Mouse (Mus musculus): ENCODE data around the gene Sap30bp. TPM values are rescaled to one million over a fixed set of nuclear protein-coding genes. Genes with fewer than 3 reads are reported as not detected.

Sap30bp gene
- polyA plus RNA-seq, 1 experiment: 53.5 TPM

DNA sequence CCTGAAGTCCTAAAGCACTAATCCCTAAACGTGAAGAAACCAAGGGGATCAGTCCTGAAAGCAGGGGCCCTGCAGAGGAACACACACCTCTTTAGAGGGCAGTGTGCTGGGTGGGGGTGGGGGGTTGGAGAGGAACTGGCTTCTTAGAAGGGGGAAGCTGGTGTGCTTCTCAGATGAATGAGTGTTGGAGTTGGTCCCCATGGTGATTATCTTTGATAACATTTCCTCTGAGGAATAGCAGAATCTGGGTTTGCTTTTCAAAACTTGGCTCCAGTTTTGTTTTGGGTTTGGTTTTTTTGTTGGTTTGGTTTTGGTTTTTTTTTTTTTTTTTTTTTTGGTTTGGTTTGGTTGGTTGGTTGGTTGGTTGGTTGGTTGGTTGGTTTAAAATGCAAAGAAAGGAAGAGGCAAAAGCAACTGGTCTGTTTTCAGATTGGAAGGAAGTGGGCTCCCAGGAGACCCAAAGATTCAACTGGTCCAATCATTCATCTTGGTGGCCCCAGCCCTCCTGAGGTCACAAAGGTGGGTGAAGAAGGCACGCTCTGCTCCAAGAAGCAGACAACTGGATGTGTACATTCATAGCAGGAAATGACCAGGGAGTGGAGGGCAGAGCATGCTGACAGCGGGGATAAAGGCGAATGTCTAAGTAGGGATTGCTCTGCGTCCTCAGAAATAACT is 35.8 kb downstream of the Sap30bp start:
- no peak overlapping the region for H3K4me3 ChIP-seq (replicated peaks; ENCODE audit: insufficient read depth, low read depth, low read length)
- WGBS: 73% methylated on average over 5 of the region's 5 CpGs
- no peak for TF ChIP-seq POLR2A (IDR thresholded peaks at IDR 0.05; ENCODE audit: borderline replicate concordance, insufficient read depth, low read length)
- no peak for TF ChIP-seq CTCF (IDR thresholded peaks at IDR 0.05; ENCODE audit: borderline replicate concordance, insufficient read depth, low read depth, low read length)
- no peaks in the 10 kb centered on the region for H3K4me1 ChIP-seq (ENCODE audit: control insufficient read depth, insufficient read depth, low read length)
- DNase-seq: no peak
- H3K27me3 ChIP-seq (ENCODE audit: control insufficient read depth, insufficient read depth, low read length): no peaks in the 10 kb centered on the region
- H3K27ac ChIP-seq (ENCODE audit: insufficient read depth, low read length): no peak overlapping the region

DNA sequence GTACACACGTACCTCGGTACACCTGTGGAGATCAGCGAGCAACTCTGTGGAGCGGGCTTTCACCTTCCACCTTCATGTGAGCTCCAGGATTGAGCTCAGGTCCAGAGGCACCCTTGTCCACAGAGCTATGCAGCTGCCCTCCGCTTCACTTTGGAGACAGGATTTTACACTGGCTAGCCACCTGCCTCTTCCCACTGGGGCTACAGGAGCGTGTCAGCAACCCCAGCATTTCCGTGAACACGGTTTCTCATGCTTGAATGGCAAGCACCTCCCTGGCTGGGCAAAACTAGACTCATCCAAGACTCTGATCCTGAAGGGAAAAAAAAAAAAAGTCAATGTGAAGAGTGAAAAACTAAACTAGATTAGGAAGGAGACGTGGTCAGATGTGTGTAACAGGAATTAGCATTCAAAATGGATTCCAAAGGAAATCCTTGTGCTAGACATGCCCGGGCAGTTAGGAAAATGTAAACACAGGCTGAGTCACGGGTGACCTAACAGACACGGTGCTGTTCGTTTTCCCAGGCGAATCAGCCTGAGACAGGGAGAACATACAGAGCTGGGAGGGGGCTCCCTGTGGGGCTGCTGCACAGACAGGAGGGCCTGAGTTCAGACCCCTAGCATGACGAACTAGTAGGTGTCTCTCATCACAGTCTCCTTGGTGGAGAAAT is 37.1 kb downstream of the Sap30bp start:
- WGBS: 54% methylated on average over 15 of the region's 15 CpGs
- Histone ChIP-seq H3K27me3 (ENCODE audit: control insufficient read depth, insufficient read depth, low read length) (0 out of 2 replicates have a peak, but pooled peaks cover 2% of the 10 kb centered on the region), H3K4me3 (replicated peaks; ENCODE audit: insufficient read depth, low read depth, low read length) (no peak overlapping the region), H3K27ac (ENCODE audit: insufficient read depth, low read length) (no peak overlapping the region), H3K4me1 (ENCODE audit: control insufficient read depth, insufficient read depth, low read length) (no peaks in the 10 kb centered on the region)
- TF ChIP-seq POLR2A (IDR thresholded peaks at IDR 0.05; ENCODE audit: borderline replicate concordance, insufficient read depth, low read length) (no peak), CTCF (IDR thresholded peaks at IDR 0.05; ENCODE audit: borderline replicate concordance, insufficient read depth, low read depth, low read length) (no peak)
- DNase-seq: no peak

DNA sequence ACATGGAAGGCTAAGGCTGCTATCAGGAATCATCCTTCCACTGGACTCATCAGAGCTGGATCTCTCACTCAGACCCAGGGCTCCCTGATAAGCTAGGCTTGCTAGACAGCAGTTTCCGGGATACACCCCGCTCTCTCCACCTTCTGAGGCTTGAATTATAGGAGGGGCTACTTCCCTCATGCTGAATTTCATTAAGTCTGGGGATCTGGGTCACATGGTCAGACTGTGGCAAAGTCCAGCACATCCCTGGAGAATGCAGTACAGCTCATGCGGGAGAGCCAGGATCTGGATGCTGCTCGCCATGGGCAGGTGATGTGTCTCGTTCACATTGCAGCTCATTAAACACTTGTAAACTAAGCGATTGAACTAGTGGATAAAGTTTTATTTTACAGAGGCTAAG is 37.9 kb downstream of the Sap30bp start:
- TF ChIP-seq CTCF (IDR thresholded peaks at IDR 0.05; ENCODE audit: borderline replicate concordance, insufficient read depth, low read depth, low read length) (no peak), POLR2A (IDR thresholded peaks at IDR 0.05; ENCODE audit: borderline replicate concordance, insufficient read depth, low read length) (no peak)
- no peak for DNase-seq
- WGBS: 75% methylated on average over 6 of the region's 6 CpGs

DNA sequence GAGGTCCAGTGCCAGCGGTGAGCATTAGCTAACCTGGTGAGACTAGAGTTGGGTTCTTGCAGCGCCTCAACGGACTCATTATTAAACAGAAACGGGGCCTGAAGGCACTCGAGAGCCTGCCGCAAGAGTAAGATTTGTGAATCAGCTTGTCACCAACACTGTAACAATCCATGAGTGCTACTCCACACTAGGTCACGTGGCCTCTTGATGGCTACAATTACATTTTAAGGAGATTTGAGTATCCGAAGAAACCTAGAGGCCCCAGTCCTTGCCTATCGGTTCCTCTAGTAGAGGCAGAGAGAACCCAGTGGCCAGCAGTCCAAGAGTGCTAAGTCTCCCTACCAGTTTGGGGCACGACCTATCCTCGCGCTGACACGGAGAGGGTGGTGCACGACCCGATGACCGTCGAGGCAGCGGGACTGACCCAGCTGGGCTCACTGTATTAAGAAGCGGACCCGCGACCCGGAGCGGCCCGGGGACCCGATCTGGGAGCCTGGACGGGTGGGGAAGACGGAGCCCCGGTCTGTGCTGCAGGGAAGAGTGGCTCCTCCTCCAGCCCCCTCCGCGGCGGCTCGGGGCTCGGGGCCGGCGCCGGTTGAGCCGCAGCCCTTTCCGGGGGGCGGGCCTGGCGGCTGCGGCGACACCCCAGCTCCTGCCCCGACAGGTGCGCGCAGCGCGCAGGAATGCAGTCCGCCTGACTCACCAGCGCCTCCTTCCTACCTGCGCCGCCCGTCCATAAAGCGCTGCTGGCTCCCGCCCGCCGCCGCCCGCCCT is 41.4 kb downstream of the Sap30bp start, which contains the start of gene Itgb4:
Itgb4 (plus strand) TSS at position 401 of the 774 bp plus-strand sequence.
- Histone ChIP-seq H3K4me1 (ENCODE audit: control insufficient read depth, insufficient read depth, low read length) (no peaks in the 10 kb centered on the region), H3K4me3 (replicated peaks; ENCODE audit: insufficient read depth, low read depth, low read length) (no peak within 1 kb of the TSS), H3K27me3 (ENCODE audit: control insufficient read depth, insufficient read depth, low read length) (0 out of 2 replicates have a peak, but pooled peaks cover 2% of the 10 kb centered on the region), H3K27ac (ENCODE audit: insufficient read depth, low read length) (no peak within 1 kb of the TSS)
- 11% methylated on average over 57 of the region's 58 CpGs for WGBS
- TF ChIP-seq CTCF (IDR thresholded peaks at IDR 0.05; ENCODE audit: borderline replicate concordance, insufficient read depth, low read depth, low read length) (0 out of 2 replicates have a peak, but pooled peaks have one; percentile 2), POLR2A (IDR thresholded peaks at IDR 0.05; ENCODE audit: borderline replicate concordance, insufficient read depth, low read length) (no peak)
- DNase-seq: peak in 1 of 2 experiments; percentile 25

More for the DNA sequence above, 37.9 kb downstream of the Sap30bp start:
- no peak overlapping the region for H3K27ac ChIP-seq (ENCODE audit: insufficient read depth, low read length)
- no peak overlapping the region for H3K4me3 ChIP-seq (replicated peaks; ENCODE audit: insufficient read depth, low read depth, low read length)
- no peaks in the 10 kb centered on the region for H3K4me1 ChIP-seq (ENCODE audit: control insufficient read depth, insufficient read depth, low read length)
- 0 out of 2 replicates have a peak, but pooled peaks cover 2% of the 10 kb centered on the region for H3K27me3 ChIP-seq (ENCODE audit: control insufficient read depth, insufficient read depth, low read length)

DNA sequence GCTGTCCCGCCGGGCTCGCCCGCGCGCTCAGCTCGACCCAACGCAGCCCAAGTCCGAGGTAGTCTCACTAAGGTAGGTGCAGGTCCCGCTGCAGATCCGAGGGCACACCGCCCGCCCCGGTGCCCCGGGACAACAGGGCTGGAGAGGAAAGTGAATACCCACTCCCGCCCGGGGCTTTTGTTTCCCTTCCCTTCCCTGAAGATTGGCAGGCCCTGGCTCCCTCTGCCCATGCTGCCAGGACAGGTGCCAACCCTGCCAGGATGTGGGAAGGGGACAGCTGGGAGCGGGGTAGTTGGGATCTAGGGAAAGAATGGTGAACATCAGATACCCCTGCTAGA is 42.0 kb downstream of the Sap30bp start:
- no peak for TF ChIP-seq CTCF (IDR thresholded peaks at IDR 0.05; ENCODE audit: borderline replicate concordance, insufficient read depth, low read depth, low read length)
- TF ChIP-seq POLR2A (IDR thresholded peaks at IDR 0.05; ENCODE audit: borderline replicate concordance, insufficient read depth, low read length): no peak
- Histone ChIP-seq H3K4me3 (replicated peaks; ENCODE audit: insufficient read depth, low read depth, low read length) (no peak overlapping the region), H3K27me3 (ENCODE audit: control insufficient read depth, insufficient read depth, low read length) (0 out of 2 replicates have a peak, but pooled peaks cover 2% of the 10 kb centered on the region), H3K27ac (ENCODE audit: insufficient read depth, low read length) (no peak overlapping the region), H3K4me1 (ENCODE audit: control insufficient read depth, insufficient read depth, low read length) (no peaks in the 10 kb centered on the region)
- no peak for DNase-seq
- WGBS: 2% methylated on average over 18 of the region's 18 CpGs

DNA sequence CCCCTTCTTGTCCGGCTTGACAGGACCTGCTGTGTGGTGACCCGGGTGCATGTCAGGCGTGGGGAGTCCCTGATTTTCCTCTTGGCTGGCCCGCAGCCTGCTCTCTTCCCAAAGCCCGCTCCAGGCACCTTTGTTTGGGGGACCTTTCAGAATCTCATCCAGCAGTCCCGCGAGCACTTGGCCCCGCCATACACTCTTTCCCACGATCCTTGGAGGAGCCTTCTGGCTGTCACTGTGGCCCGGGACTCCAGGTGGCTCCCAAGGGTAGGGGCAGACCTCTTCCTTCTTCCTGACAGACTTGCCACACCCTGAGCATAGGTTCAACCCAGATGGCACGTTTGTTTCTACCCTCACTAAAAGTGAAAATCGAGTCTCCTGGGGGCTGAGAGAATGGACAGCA is 42.5 kb downstream of the Sap30bp start:
- no peak overlapping the region for H3K4me3 ChIP-seq (replicated peaks; ENCODE audit: insufficient read depth, low read depth, low read length)
- 27% methylated on average over 12 of the region's 12 CpGs for WGBS

DNA sequence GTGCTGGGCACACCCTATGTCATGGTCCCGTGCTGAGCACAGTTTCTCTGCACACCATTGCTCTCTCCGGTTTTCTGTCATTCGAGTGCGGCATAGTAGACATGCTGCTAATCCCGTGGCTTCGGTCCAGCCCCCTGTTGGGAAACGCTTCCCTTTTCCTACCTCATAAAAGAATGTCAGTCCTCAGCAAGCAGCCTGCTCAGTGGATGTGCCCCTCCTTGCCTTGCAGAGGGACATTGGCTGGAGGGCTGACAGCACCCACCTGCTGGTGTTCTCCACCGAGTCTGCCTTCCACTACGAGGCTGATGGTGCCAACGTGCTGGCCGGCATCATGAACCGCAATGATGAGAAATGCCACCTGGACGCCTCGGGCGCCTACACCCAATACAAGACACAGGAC is 49.4 kb downstream of the Sap30bp start:
- Histone ChIP-seq H3K4me1 (ENCODE audit: control insufficient read depth, insufficient read depth, low read length) (peaks cover 21% of the 10 kb centered on the region), H3K27ac (ENCODE audit: insufficient read depth, low read length) (no peak overlapping the region), H3K27me3 (ENCODE audit: control insufficient read depth, insufficient read depth, low read length) (no peaks in the 10 kb centered on the region), H3K4me3 (replicated peaks; ENCODE audit: insufficient read depth, low read depth, low read length) (no peak overlapping the region)
- DNase-seq: peak; percentile 56 to 61
- 17% methylated on average over 15 of the region's 15 CpGs for WGBS
- TF ChIP-seq POLR2A (IDR thresholded peaks at IDR 0.05; ENCODE audit: borderline replicate concordance, insufficient read depth, low read length) (no peak), CTCF (IDR thresholded peaks at IDR 0.05; ENCODE audit: borderline replicate concordance, insufficient read depth, low read depth, low read length) (no peak)

More for the DNA sequence above, 42.5 kb downstream of the Sap30bp start:
- Histone ChIP-seq H3K4me1 (ENCODE audit: control insufficient read depth, insufficient read depth, low read length) (no peaks in the 10 kb centered on the region), H3K27me3 (ENCODE audit: control insufficient read depth, insufficient read depth, low read length) (0 out of 2 replicates have a peak, but pooled peaks cover 2% of the 10 kb centered on the region), H3K27ac (ENCODE audit: insufficient read depth, low read length) (no peak overlapping the region)
- TF ChIP-seq CTCF (IDR thresholded peaks at IDR 0.05; ENCODE audit: borderline replicate concordance, insufficient read depth, low read depth, low read length): no peak
- no peak for TF ChIP-seq POLR2A (IDR thresholded peaks at IDR 0.05; ENCODE audit: borderline replicate concordance, insufficient read depth, low read length)
- DNase-seq: no peak
